Mouse (Mus musculus): ENCODE measurements around the gene Lrrc15. TPM values are rescaled to one million over a fixed set of nuclear protein-coding genes. Genes with fewer than 3 reads are reported as not detected.

The Lrrc15 gene
- polyA plus RNA-seq, 1 experiment, result 96.3 TPM

DNA sequence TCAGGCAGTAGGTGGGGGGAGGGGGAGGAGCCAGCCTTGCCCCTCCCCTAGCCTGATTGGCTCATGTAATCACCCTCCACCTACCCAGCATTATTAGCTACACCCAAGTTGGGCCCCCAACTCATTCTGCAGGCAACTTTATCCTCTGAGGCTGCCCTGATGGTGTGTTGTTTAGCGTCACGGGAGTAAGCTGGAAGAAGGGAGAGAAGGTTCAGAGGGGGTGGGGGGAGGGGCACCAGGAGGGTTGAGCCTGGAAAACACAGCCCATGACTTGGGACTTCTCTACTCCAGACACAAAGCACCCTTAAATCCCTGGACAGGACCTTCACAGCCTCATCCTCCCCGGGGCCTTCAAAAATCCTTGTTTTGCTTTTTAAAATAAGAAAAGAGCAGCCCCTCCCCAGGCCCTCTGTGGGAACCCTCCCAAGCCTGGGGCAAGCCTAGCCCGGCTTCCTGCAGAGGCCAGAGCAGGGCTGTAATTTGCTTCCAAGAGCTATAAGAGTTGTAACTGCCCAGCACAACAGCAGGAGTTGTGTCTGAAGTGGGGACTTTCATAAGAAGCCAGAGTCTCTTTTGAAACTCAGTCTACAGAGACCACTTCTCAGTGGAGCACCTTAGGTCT is 2.3 kb downstream of the Lrrc15 start:
- H3K27ac ChIP-seq (ENCODE audit: insufficient read depth, low read length), result peak overlapping the region; percentile 63
- peaks cover 8% of the 10 kb centered on the region for H3K4me1 ChIP-seq (ENCODE audit: control insufficient read depth, insufficient read depth, low read length)
- H3K4me3 ChIP-seq (ENCODE audit: insufficient read depth, low read length), result peak overlapping the region; percentile 5; the same call in 1 of the 2 replicates
- TF ChIP-seq POLR2A (IDR thresholded peaks at IDR 0.05; ENCODE audit: low read depth, low read length) (no peak), CTCF (IDR thresholded peaks at IDR 0.05; ENCODE audit: borderline replicate concordance, insufficient read depth, low read length) (no peak)

DNA sequence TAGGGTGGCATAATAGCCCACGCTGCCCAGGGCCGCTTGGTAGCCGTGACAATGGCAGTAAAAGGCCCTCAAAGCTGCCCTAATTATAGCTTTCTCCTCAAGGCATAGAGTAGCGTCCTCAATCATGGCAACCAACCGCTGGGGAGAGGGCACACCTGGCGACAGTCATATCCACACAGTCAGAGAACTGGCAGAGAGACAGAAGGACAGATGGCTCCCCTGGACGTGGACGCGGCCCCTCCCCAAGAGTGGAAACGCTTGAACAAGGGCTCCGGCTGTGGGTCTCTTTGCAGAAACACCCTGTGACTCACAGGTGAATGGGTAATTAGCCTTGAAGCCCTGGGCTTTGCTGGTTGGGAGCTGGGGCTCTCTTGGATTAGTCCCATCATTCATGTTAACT is 4.7 kb downstream of the Lrrc15 start:
- H3K4me3 ChIP-seq (ENCODE audit: insufficient read depth, low read length), result no peak overlapping the region
- peaks cover 5% of the 10 kb centered on the region for H3K4me1 ChIP-seq (ENCODE audit: control insufficient read depth, insufficient read depth, low read length)
- no peak overlapping the region for H3K27ac ChIP-seq (ENCODE audit: insufficient read depth, low read length)
- TF ChIP-seq CTCF (IDR thresholded peaks at IDR 0.05; ENCODE audit: borderline replicate concordance, insufficient read depth, low read length) (no peak), POLR2A (IDR thresholded peaks at IDR 0.05; ENCODE audit: low read depth, low read length) (no peak)

DNA sequence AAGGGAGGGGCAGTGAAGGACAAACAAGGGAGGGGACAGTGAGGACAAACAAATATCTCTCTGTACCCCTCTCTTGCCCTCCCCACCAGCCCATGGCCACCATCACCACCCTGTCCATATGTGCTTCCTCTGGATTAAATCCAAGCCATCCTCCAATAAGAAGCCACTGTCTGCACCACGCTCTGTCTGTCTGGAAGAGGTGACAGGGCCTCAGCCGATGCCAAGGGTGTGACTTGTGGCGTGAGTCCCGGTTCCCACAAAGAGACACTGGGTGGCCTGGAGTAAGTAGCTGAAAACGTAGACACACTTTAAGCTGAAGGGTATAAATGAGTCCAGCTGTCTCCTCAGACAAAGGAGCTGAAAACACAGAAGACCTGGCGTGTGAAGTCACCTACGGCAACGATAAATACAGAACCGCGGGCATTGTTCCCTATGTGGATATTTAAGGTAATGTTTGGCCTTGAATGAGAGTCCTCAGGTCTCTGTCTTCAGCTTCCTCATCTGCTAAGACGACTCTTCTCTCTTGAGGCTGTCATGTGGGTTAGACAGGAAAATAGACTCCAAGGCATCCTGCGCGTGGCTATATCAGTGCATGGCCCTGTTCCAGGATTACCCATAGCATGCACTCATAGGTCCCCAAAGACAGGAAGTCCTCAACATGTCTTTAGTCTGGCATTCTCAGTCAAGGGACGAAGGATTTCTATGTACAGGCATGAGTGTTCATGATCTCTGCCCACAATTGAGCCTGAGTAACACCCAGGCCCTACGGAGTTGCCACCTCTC is 7.3 kb downstream of the Lrrc15 start:
- Histone ChIP-seq H3K4me3 (ENCODE audit: insufficient read depth, low read length) (no peak overlapping the region), H3K27ac (ENCODE audit: insufficient read depth, low read length) (no peak overlapping the region), H3K4me1 (ENCODE audit: control insufficient read depth, insufficient read depth, low read length) (peaks cover 11% of the 10 kb centered on the region)
- TF ChIP-seq POLR2A (IDR thresholded peaks at IDR 0.05; ENCODE audit: low read depth, low read length) (no peak), CTCF (IDR thresholded peaks at IDR 0.05; ENCODE audit: borderline replicate concordance, insufficient read depth, low read length) (no peak)

DNA sequence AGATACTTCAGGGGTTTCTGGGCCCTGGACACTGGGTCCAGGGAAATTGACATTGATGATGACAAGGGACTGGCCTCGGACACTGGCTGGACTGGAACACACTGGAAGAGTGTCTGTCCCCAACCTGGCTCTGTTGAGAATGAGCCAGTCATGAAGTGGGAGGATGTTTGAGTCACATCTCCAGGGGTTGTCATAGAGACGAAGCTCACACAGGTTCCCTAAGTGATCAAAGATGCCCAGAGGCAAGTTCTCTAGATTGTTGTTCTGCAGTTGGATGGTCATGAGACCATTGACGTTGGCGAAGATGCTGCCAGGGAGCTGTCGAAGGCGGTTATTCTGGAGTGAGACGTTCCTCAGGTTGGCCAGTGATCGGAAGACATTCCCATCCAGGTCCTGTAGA is 10.0 kb downstream of the Lrrc15 start:
- Histone ChIP-seq H3K4me3 (ENCODE audit: insufficient read depth, low read length) (no peak overlapping the region), H3K27ac (ENCODE audit: insufficient read depth, low read length) (no peak overlapping the region), H3K4me1 (ENCODE audit: control insufficient read depth, insufficient read depth, low read length) (peaks cover 11% of the 10 kb centered on the region)
- TF ChIP-seq CTCF (IDR thresholded peaks at IDR 0.05; ENCODE audit: borderline replicate concordance, insufficient read depth, low read length) (no peak), POLR2A (IDR thresholded peaks at IDR 0.05; ENCODE audit: low read depth, low read length) (no peak)

DNA sequence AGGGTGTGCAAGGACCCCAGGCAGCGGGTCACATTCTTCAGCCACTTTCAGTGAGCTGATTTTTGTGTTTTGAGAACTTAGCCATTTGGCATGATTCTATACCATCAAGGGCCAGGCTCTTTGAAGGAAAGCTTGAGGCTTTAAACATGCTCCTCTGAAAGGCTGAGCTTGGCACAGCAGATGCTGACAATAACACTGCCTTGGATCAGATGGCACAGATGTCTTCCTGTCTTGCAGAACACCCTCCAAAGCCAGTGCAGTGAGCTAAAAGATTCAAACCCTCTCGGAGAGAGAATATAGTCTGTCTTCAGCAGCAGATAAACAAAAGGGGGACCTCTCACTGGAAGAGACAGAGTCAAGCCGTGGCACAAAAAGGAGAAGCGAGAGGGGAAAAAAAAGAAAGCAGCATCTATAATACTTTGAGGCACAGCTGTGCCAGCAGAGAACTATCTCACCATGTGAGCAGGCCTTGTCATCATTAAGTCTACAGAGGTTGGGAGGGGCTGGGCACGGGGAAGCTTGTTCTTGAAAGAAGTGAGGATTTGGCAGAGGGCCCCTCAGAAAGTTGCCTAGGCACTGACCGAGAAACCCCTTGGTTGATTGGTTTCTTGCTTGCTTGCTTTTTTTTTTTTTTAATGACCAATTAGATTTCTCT is 11.0 kb downstream of the Lrrc15 start:
- H3K4me3 ChIP-seq (ENCODE audit: insufficient read depth, low read length), result no peak overlapping the region
- H3K27ac ChIP-seq (ENCODE audit: insufficient read depth, low read length), result peak overlapping the region; percentile 95
- no peak for TF ChIP-seq CTCF (IDR thresholded peaks at IDR 0.05; ENCODE audit: borderline replicate concordance, insufficient read depth, low read length)
- no peak for TF ChIP-seq POLR2A (IDR thresholded peaks at IDR 0.05; ENCODE audit: low read depth, low read length)
- H3K4me1 ChIP-seq (ENCODE audit: control insufficient read depth, insufficient read depth, low read length), result peaks cover 11% of the 10 kb centered on the region

DNA sequence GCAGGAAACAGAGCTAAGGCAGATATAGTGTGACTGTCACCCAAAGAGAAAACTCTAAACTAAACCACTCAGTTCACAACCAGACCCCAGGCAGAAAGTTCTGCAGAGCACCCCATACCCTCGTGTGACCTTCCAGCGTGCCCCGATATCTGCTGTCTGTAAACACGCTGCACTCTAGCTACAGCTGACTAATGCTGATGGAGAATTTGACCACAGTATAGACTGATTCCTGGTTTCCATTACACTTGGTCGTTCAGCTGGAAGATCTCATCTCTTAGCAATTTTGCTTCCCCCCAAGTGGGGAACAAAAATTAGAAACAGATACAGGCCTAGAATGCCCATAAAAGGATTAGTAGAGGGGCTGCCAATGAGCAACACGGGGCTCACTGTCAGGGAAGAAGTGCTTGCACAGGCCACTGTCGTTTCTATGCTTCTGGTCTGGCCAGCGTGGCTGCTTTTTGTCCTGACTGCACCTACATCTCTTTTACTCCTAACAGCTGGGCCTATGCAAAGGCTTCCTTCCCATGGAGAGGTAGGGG is 11.8 kb downstream of the Lrrc15 start:
- H3K4me3 ChIP-seq (ENCODE audit: insufficient read depth, low read length), result no peak overlapping the region
- peak overlapping the region; percentile 95 for H3K27ac ChIP-seq (ENCODE audit: insufficient read depth, low read length)
- TF ChIP-seq CTCF (IDR thresholded peaks at IDR 0.05; ENCODE audit: borderline replicate concordance, insufficient read depth, low read length) (no peak), POLR2A (IDR thresholded peaks at IDR 0.05; ENCODE audit: low read depth, low read length) (0 out of 2 replicates have a peak, but pooled peaks have one; percentile 19)
- peaks cover 11% of the 10 kb centered on the region for H3K4me1 ChIP-seq (ENCODE audit: control insufficient read depth, insufficient read depth, low read length)

DNA sequence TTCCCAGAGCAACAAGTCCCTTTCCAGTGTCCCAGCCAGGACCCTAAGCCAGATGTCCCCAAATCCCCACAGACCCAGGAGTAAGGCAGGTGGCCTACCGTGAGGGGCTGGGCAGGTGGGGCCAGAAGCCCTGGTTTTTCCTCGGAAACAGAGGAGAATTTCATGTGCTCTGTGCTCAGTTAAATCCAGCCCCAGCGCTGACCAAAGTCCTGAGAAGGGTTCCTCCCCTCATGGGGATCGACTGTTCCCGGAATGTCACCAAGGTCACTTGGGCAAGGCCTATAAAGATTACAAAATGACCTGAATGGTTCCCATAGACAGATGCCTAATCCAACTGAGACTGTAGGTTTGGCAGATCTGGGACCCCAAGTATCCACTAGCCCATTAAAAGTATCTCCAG is 15.7 kb downstream of the Lrrc15 start, which contains the start of gene Cpn2:
TSS of gene Cpn2 (minus strand) at position 141 of the 400 bp plus-strand sequence.
- TF ChIP-seq CTCF (IDR thresholded peaks at IDR 0.05; ENCODE audit: borderline replicate concordance, insufficient read depth, low read length) (no peak), POLR2A (IDR thresholded peaks at IDR 0.05; ENCODE audit: low read depth, low read length) (no peak)
- Histone ChIP-seq H3K4me3 (ENCODE audit: insufficient read depth, low read length) (no peak within 1 kb of the TSS), H3K27ac (ENCODE audit: insufficient read depth, low read length) (no peak within 1 kb of the TSS), H3K4me1 (ENCODE audit: control insufficient read depth, insufficient read depth, low read length) (peaks cover 11% of the 10 kb centered on the region)

DNA sequence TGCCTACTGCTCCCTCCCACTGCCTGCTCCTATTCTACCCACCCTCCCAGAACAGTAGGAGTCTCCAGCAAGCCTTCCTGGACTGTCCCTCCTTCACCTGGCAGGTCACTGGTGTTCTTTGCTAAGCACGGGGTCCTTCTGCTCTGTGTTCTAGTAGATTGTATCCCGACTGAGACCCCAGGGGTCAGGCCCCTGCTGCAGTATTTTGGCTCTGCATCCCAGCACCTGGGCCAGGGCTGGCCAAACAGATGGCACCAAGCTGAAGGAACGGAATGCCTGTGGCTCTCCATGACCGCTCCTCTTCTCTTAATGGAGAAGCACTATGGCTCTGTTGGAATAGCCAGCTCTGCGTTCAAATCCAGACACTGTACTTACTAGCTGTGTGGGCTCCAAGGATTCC is 16.5 kb downstream of the Lrrc15 start:
- TF ChIP-seq CTCF (IDR thresholded peaks at IDR 0.05; ENCODE audit: borderline replicate concordance, insufficient read depth, low read length), result no peak
- Histone ChIP-seq H3K27ac (ENCODE audit: insufficient read depth, low read length) (no peak overlapping the region), H3K4me3 (ENCODE audit: insufficient read depth, low read length) (no peak overlapping the region), H3K4me1 (ENCODE audit: control insufficient read depth, insufficient read depth, low read length) (peaks cover 6% of the 10 kb centered on the region)

DNA sequence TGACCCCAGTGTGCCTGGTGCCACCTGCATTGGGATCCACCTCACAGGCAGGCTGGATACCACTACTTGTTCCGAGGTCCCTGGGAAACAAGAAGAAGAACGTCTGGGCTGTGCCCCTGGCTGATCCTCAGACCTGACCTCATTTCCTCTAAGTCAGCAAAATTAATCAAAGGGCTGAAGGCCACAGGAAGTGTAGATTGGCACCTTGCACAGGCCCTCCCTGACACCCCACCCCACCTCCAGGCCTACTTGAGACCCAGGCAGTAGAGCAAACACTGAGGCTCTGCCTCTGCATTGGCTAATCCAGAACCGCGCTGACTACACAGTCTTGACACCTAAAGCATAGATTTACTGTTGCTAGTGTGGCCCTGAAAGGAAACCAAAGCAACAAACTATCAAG is 17.4 kb downstream of the Lrrc15 start:
- TF ChIP-seq CTCF (IDR thresholded peaks at IDR 0.05; ENCODE audit: borderline replicate concordance, insufficient read depth, low read length) (no peak), POLR2A (IDR thresholded peaks at IDR 0.05; ENCODE audit: low read depth, low read length) (no peak)
- no peak overlapping the region for H3K27ac ChIP-seq (ENCODE audit: insufficient read depth, low read length)
- H3K4me3 ChIP-seq (ENCODE audit: insufficient read depth, low read length), result no peak overlapping the region
- H3K4me1 ChIP-seq (ENCODE audit: control insufficient read depth, insufficient read depth, low read length), result peaks cover 1% of the 10 kb centered on the region; the same call in 1 of the 2 replicates
